Mouse (Mus musculus): Measurements from ENCODE around the gene Psd.

Psd gene

GRCm38 (mm10) chr19:46308303-46308702, 18.7 kb downstream of the Psd start:
- in situ Hi-C loops (cut with MboI; ENCODE audit: low sequenced_read_pairs): no loop called here

GRCm38 (mm10) chr19:46307781-46308180, 19.2 kb downstream of the Psd start:
- in situ Hi-C loops (cut with MboI; ENCODE audit: low sequenced_read_pairs): no loop called here

GRCm38 (mm10) chr19:46306751-46307289, 20.1 kb downstream of the Psd start:
- in situ Hi-C loops (cut with MboI; ENCODE audit: low sequenced_read_pairs): no loop called here

GRCm38 (mm10) chr19:46306268-46306610, 20.7 kb downstream of the Psd start:
- in situ Hi-C loops (cut with MboI; ENCODE audit: low sequenced_read_pairs): no loop called here

GRCm38 (mm10) chr19:46305432-46306267, 21.3 kb downstream of the Psd start:
- in situ Hi-C loops (cut with MboI; ENCODE audit: low sequenced_read_pairs): no loop called here

- in situ Hi-C loops (cut with MboI; ENCODE audit: low sequenced_read_pairs): no loop called here
Observed at GRCm38 (mm10) chr19:46304908-46305333, 22.0 kb downstream of the Psd start.

GRCm38 (mm10) chr19:46304216-46304841, 22.6 kb downstream of the Psd start, which contains the start of gene Nfkb2:
TSS of gene Nfkb2 (plus strand) at chr19:46304320.
- in situ Hi-C loops (cut with MboI; ENCODE audit: low sequenced_read_pairs): no loop called here

GRCm38 (mm10) chr19:46303251-46304215, 23.4 kb downstream of the Psd start:
- in situ Hi-C loops (cut with MboI; ENCODE audit: low sequenced_read_pairs): no loop called here

GRCm38 (mm10) chr19:46302551-46302950, 24.4 kb downstream of the Psd start:
- in situ Hi-C loops (cut with MboI; ENCODE audit: low sequenced_read_pairs): no loop called here

- in situ Hi-C loops (cut with MboI; ENCODE audit: low sequenced_read_pairs): no loop called here
Observed at GRCm38 (mm10) chr19:46300294-46301045, 26.5 kb downstream of the Psd start.

GRCm38 (mm10) chr19:46296938-46297337, 30.0 kb downstream of the Psd start:
- in situ Hi-C loops (cut with MboI; ENCODE audit: low sequenced_read_pairs): no loop called here

GRCm38 (mm10) chr19:46290535-46291105, 36.3 kb downstream of the Psd start:
- in situ Hi-C loops (cut with MboI; ENCODE audit: low sequenced_read_pairs): no loop called here

- in situ Hi-C loops (cut with MboI; ENCODE audit: low sequenced_read_pairs): no loop called here
Observed at GRCm38 (mm10) chr19:46287566-46287965, 39.4 kb downstream of the Psd start.

GRCm38 (mm10) chr19:46286926-46287325, 40.0 kb downstream of the Psd start:
- in situ Hi-C loops (cut with MboI; ENCODE audit: low sequenced_read_pairs): no loop called here

GRCm38 (mm10) chr19:46286047-46286446, 40.9 kb downstream of the Psd start:
- in situ Hi-C loops (cut with MboI; ENCODE audit: low sequenced_read_pairs): no loop called here

GRCm38 (mm10) chr19:46285631-46286030, 41.3 kb downstream of the Psd start:
- in situ Hi-C loops (cut with MboI; ENCODE audit: low sequenced_read_pairs): no loop called here

GRCm38 (mm10) chr19:46284686-46285085, 42.3 kb downstream of the Psd start:
- in situ Hi-C loops (cut with MboI; ENCODE audit: low sequenced_read_pairs): no loop called here

- in situ Hi-C loops (cut with MboI; ENCODE audit: low sequenced_read_pairs): no loop called here
Observed at GRCm38 (mm10) chr19:46282081-46282849, 44.7 kb downstream of the Psd start.

GRCm38 (mm10) chr19:46275307-46275706, 51.6 kb downstream of the Psd start:
- in situ Hi-C loops (cut with MboI; ENCODE audit: low sequenced_read_pairs): no loop called here
